Mouse (Mus musculus): ENCODE data around the gene Moap1. TPM values are rescaled to one million over a fixed set of nuclear protein-coding genes. Genes with fewer than 3 reads are reported as not detected.

The Moap1 gene
- total and polyA plus RNA-seq, 2 experiments from 2014 or later: 47.2 to 61.4 TPM

GRCm38 (mm10) chr12:102743036-102743588 is 349 bp downstream of the Moap1 start:
- Histone ChIP-seq H3K27me3 (ENCODE audit: insufficient read depth, low read length) (no peaks in the 10 kb centered on the region), H3K4me2 (ENCODE audit: low read depth) (peak overlapping the region; percentile 85), H3K27ac (ENCODE audit: low read depth, low read length) (peak overlapping the region; percentile 94), H3K9ac (peak overlapping the region; percentile 82), H3K4me1 (ENCODE audit: insufficient read depth) (peaks cover 19% of the 10 kb centered on the region), H3K36me3 (ENCODE audit: insufficient read depth) (peaks cover 7% of the 10 kb centered on the region; the same call in 1 of the 2 replicates), H3K4me3 (ENCODE audit: low read depth, low read length) (peak overlapping the region; percentile 81), H3K9me3 (ENCODE audit: low read length) (no peaks in the 10 kb centered on the region)
- peak; percentile 76 for ATAC-seq
- 2% methylated on average over 33 of the region's 33 CpGs for WGBS
- DNase-seq: no peak
- TF ChIP-seq CTCF (IDR thresholded peaks at IDR 0.05; ENCODE audit: low read depth): no peak

GRCm38 (mm10) chr12:102742056-102742455 is 1.4 kb downstream of the Moap1 start:
- H3K9ac ChIP-seq: peak overlapping the region; percentile 82; the same call in 1 of the 2 replicates
- H3K4me3 ChIP-seq (ENCODE audit: low read depth, low read length): no peak overlapping the region
- peaks cover 19% of the 10 kb centered on the region for H3K4me1 ChIP-seq (ENCODE audit: insufficient read depth)
- H3K27me3 ChIP-seq (ENCODE audit: insufficient read depth, low read length): no peaks in the 10 kb centered on the region
- H3K4me2 ChIP-seq (ENCODE audit: low read depth): peak overlapping the region; percentile 85; the same call in 1 of the 2 replicates
- ATAC-seq: no peak
- peaks cover 7% of the 10 kb centered on the region; the same call in 1 of the 2 replicates for H3K36me3 ChIP-seq (ENCODE audit: insufficient read depth)
- 90% methylated on average over 7 of the region's 7 CpGs for WGBS
- TF ChIP-seq CTCF (IDR thresholded peaks at IDR 0.05; ENCODE audit: low read depth): no peak
- no peak for DNase-seq
- H3K9me3 ChIP-seq (ENCODE audit: low read length): no peaks in the 10 kb centered on the region
- H3K27ac ChIP-seq (ENCODE audit: low read depth, low read length): no peak overlapping the region

- TF ChIP-seq CTCF (IDR thresholded peaks at IDR 0.05; ENCODE audit: low read depth): peak; percentile 38
- 69% methylated on average over 3 of the region's 3 CpGs for WGBS
- H3K9me3 ChIP-seq (ENCODE audit: low read length): no peaks in the 10 kb centered on the region
- no peak for DNase-seq
- H3K9ac ChIP-seq: no peak overlapping the region
- peaks cover 19% of the 10 kb centered on the region for H3K4me1 ChIP-seq (ENCODE audit: insufficient read depth)
- no peak overlapping the region for H3K27ac ChIP-seq (ENCODE audit: low read depth, low read length)
- H3K4me2 ChIP-seq (ENCODE audit: low read depth): no peak overlapping the region
- no peak overlapping the region for H3K4me3 ChIP-seq (ENCODE audit: low read depth, low read length)
- no peaks in the 10 kb centered on the region for H3K36me3 ChIP-seq (ENCODE audit: insufficient read depth)
- no peak for ATAC-seq
- no peaks in the 10 kb centered on the region for H3K27me3 ChIP-seq (ENCODE audit: insufficient read depth, low read length)
Measured at GRCm38 (mm10) chr12:102740285-102740684, 3.2 kb downstream of the Moap1 start.

- Histone ChIP-seq H3K9ac (no peak overlapping the region), H3K9me3 (ENCODE audit: low read length) (no peaks in the 10 kb centered on the region), H3K4me3 (ENCODE audit: low read depth, low read length) (no peak overlapping the region), H3K36me3 (ENCODE audit: insufficient read depth) (no peaks in the 10 kb centered on the region), H3K4me2 (ENCODE audit: low read depth) (no peak overlapping the region), H3K27me3 (ENCODE audit: insufficient read depth, low read length) (no peaks in the 10 kb centered on the region), H3K27ac (ENCODE audit: low read depth, low read length) (no peak overlapping the region), H3K4me1 (ENCODE audit: insufficient read depth) (peaks cover 12% of the 10 kb centered on the region)
- ATAC-seq (no peak), DNase-seq (no peak)
- TF ChIP-seq CTCF (IDR thresholded peaks at IDR 0.05; ENCODE audit: low read depth): no peak
- 67% methylated on average over 5 of the region's 5 CpGs for WGBS
Measured at GRCm38 (mm10) chr12:102739096-102739495, 4.4 kb downstream of the Moap1 start.

- Histone ChIP-seq H3K9ac (no peak overlapping the region), H3K27me3 (ENCODE audit: insufficient read depth, low read length) (no peaks in the 10 kb centered on the region), H3K36me3 (ENCODE audit: insufficient read depth) (no peaks in the 10 kb centered on the region), H3K4me1 (ENCODE audit: insufficient read depth) (peaks cover 16% of the 10 kb centered on the region), H3K27ac (ENCODE audit: low read depth, low read length) (no peak overlapping the region), H3K4me3 (ENCODE audit: low read depth, low read length) (no peak overlapping the region), H3K4me2 (ENCODE audit: low read depth) (no peak overlapping the region), H3K9me3 (ENCODE audit: low read length) (no peaks in the 10 kb centered on the region)
- 15% methylated on average over 5 of the region's 5 CpGs for WGBS
- peak; percentile 72 for TF ChIP-seq CTCF (IDR thresholded peaks at IDR 0.05; ENCODE audit: low read depth)
- ATAC-seq (no peak), DNase-seq (peak; percentile 63)
Measured at GRCm38 (mm10) chr12:102733381-102733780, 10.1 kb downstream of the Moap1 start.

GRCm38 (mm10) chr12:102730798-102731619 is 12.5 kb downstream of the Moap1 start:
- WGBS: 12% methylated on average over 16 of the region's 16 CpGs

More at GRCm38 (mm10) chr12:102730798-102731619, 12.5 kb downstream of the Moap1 start:
- Histone ChIP-seq H3K36me3 (ENCODE audit: insufficient read depth) (no peaks in the 10 kb centered on the region), H3K4me1 (ENCODE audit: insufficient read depth) (peaks cover 16% of the 10 kb centered on the region), H3K4me3 (ENCODE audit: low read depth, low read length) (no peak overlapping the region), H3K9ac (peak overlapping the region; percentile 33; the same call in 1 of the 2 replicates), H3K4me2 (ENCODE audit: low read depth) (peak overlapping the region; percentile 39), H3K27me3 (ENCODE audit: insufficient read depth, low read length) (no peaks in the 10 kb centered on the region), H3K27ac (ENCODE audit: low read depth, low read length) (peak overlapping the region; percentile 83), H3K9me3 (ENCODE audit: low read length) (no peaks in the 10 kb centered on the region)
- no peak for TF ChIP-seq CTCF (IDR thresholded peaks at IDR 0.05; ENCODE audit: low read depth)
- DNase-seq: peak; percentile 67
- ATAC-seq: peak; percentile 52; the same call in 1 of the 2 replicates
